Mouse (Mus musculus) intestine, postnatal 0 days (tissue): ENCODE data around the gene Sh3gl1. TPM values are rescaled to one million over a fixed set of nuclear protein-coding genes. Genes with fewer than 3 reads are reported as not detected.

Experiments
- ATAC-seq: fragments of 200-750 bp; cut with Nextera tagmentation; 2 replicates; pipeline ENCODE4 v1.8.0; 2017; ENCODE audit warnings: mild to moderate bottlenecking, moderate TSS enrichment, moderate library complexity
- H3K27ac ChIP-seq: fragments of 300-500 bp; sonication (generic); 2 replicates; pipeline ENCODE4 v1.5.1; 2014; ENCODE audit warnings: mild to moderate bottlenecking, low read depth, low read length, moderate library complexity
- H3K27me3 ChIP-seq: fragments of 300-500 bp; sonication (generic); replicated peaks from 2 replicates; pipeline ENCODE4 v1.6.1; 2014; ENCODE audit warnings: low read length, mixed read lengths; ENCODE audit not compliant: control insufficient read depth, insufficient read depth
- H3K36me3 ChIP-seq: fragments of 300-500 bp; sonication (generic); 2 replicates; pipeline ENCODE4 v1.6.1; 2014; ENCODE audit warnings: mild to moderate bottlenecking, moderate library complexity; ENCODE audit not compliant: control insufficient read depth, insufficient read depth
- H3K4me1 ChIP-seq: fragments of 300-500 bp; sonication (generic); replicated peaks from 2 replicates; pipeline ENCODE4 v1.6.1; 2014; ENCODE audit warnings: antibody characterized with exemption, low read length, mixed read lengths; ENCODE audit not compliant: control insufficient read depth, insufficient read depth
- H3K4me2 ChIP-seq: fragments of 300-500 bp; sonication (generic); replicated peaks from 2 replicates; pipeline ENCODE4 v1.6.1; 2014; ENCODE audit warnings: low read depth, mild to moderate bottlenecking, moderate library complexity
- H3K4me3 ChIP-seq: fragments of 300-500 bp; sonication (generic); 2 replicates; pipeline ENCODE4 v1.5.1; 2014; ENCODE audit warnings: low read depth, low read length
- H3K9ac ChIP-seq: fragments of 300-500 bp; sonication (generic); 2 replicates; pipeline ENCODE4 v1.6.1; 2014; ENCODE audit warnings: mild to moderate bottlenecking, low read depth, low read length
- H3K9me3 ChIP-seq: fragments of 300-500 bp; sonication (generic); 2 replicates; pipeline ENCODE4 v1.6.1; 2016; ENCODE audit warnings: mixed run types; ENCODE audit not compliant: control insufficient read depth
- CTCF ChIP-seq: sonication (generic); IDR thresholded peaks from 2 replicates; pipeline ENCODE4 v1.5.1; 2016; ENCODE audit warnings: low read depth, mild to moderate bottlenecking, control low read depth, antibody characterized with exemption, moderate library complexity
- WGBS: fragments of 180-500 bp; shearing (Covaris S2); extraction: QIAGEN DNeasy Blood & Tissue Kit; methylation state at CpG from one replicate; pipeline ENCODE4 v1.1.7; 2014; 5-methylcytosine and 5-hydroxymethylcytosine counted together
- polyA plus RNA-seq: library from polyadenylated mRNA; unstranded; fragments of >200 nt; fragmentation: Nextera tagmentation; extraction: Ambion mirVana; gene quantifications from 2 replicates; pipeline ENCODE4 v1.2.1, GENCODE M21; 2015

Sh3gl1 gene
- polyA plus RNA-seq, 1 experiment from 2014 or later = 97.0 TPM

- Histone ChIP-seq H3K4me2 (no peak overlapping the region), H3K9ac (no peak overlapping the region), H3K4me1 (no peaks in the 10 kb centered on the region), H3K9me3 (no peaks in the 10 kb centered on the region), H3K4me3 (no peak overlapping the region), H3K27me3 (no peaks in the 10 kb centered on the region), H3K36me3 (peaks cover 17% of the 10 kb centered on the region; the same call in 1 of the 2 replicates), H3K27ac (no peak overlapping the region)
- TF ChIP-seq CTCF = no peak
- WGBS = 58% methylated on average over 2 of the region's 2 CpGs
- no peak for ATAC-seq
Observed at GRCm38 (mm10) chr17:56024476-56024875, 12.0 kb downstream of the Sh3gl1 start.

GRCm38 (mm10) chr17:56023386-56023785 is 13.0 kb downstream of the Sh3gl1 start:
- Histone ChIP-seq H3K36me3 (peaks cover 23% of the 10 kb centered on the region), H3K9ac (no peak overlapping the region), H3K9me3 (no peaks in the 10 kb centered on the region), H3K4me1 (no peaks in the 10 kb centered on the region), H3K4me2 (no peak overlapping the region), H3K27me3 (no peaks in the 10 kb centered on the region), H3K27ac (0 out of 2 replicates have a peak overlapping the region, but pooled peaks have one; percentile 16), H3K4me3 (no peak overlapping the region)
- 33% methylated on average over 5 of the region's 5 CpGs for WGBS
- TF ChIP-seq CTCF = no peak
- no peak for ATAC-seq

GRCm38 (mm10) chr17:56022989-56023290 is 13.5 kb downstream of the Sh3gl1 start:
- Histone ChIP-seq H3K4me2 (no peak overlapping the region), H3K36me3 (peaks cover 27% of the 10 kb centered on the region), H3K9ac (no peak overlapping the region), H3K9me3 (no peaks in the 10 kb centered on the region), H3K27ac (no peak overlapping the region), H3K27me3 (no peaks in the 10 kb centered on the region), H3K4me3 (no peak overlapping the region), H3K4me1 (no peaks in the 10 kb centered on the region)
- 77% methylated on average over 4 of the region's 4 CpGs for WGBS
- no peak for ATAC-seq
- no peak for TF ChIP-seq CTCF

GRCm38 (mm10) chr17:56022131-56022988 is 14.1 kb downstream of the Sh3gl1 start:
- Histone ChIP-seq H3K9ac (no peak overlapping the region), H3K27me3 (no peaks in the 10 kb centered on the region), H3K4me2 (no peak overlapping the region), H3K27ac (no peak overlapping the region), H3K4me1 (no peaks in the 10 kb centered on the region), H3K4me3 (no peak overlapping the region), H3K36me3 (peaks cover 32% of the 10 kb centered on the region), H3K9me3 (no peaks in the 10 kb centered on the region)
- TF ChIP-seq CTCF = no peak
- no peak for ATAC-seq
- 78% methylated on average over 2 of the region's 2 CpGs for WGBS

GRCm38 (mm10) chr17:56021161-56021910 is 15.1 kb downstream of the Sh3gl1 start:
- no peak overlapping the region for H3K4me3 ChIP-seq
- WGBS = 81% methylated on average over 4 of the region's 4 CpGs
- no peaks in the 10 kb centered on the region for H3K27me3 ChIP-seq
- H3K9ac ChIP-seq = no peak overlapping the region
- no peaks in the 10 kb centered on the region for H3K4me1 ChIP-seq
- no peak overlapping the region for H3K4me2 ChIP-seq
- TF ChIP-seq CTCF = peak; percentile 20; the same call in 1 of the 2 replicates
- no peak overlapping the region for H3K27ac ChIP-seq
- H3K36me3 ChIP-seq = peaks cover 42% of the 10 kb centered on the region
- no peak for ATAC-seq
- H3K9me3 ChIP-seq = no peaks in the 10 kb centered on the region

GRCm38 (mm10) chr17:56020400-56021084 is 15.9 kb downstream of the Sh3gl1 start:
- Histone ChIP-seq H3K4me1 (no peaks in the 10 kb centered on the region), H3K4me3 (no peak overlapping the region), H3K36me3 (peaks cover 50% of the 10 kb centered on the region), H3K27me3 (no peaks in the 10 kb centered on the region), H3K9me3 (no peaks in the 10 kb centered on the region), H3K9ac (no peak overlapping the region), H3K4me2 (no peak overlapping the region), H3K27ac (no peak overlapping the region)
- TF ChIP-seq CTCF = no peak
- ATAC-seq = no peak
- WGBS = 88% methylated on average over 6 of the region's 6 CpGs
